Mouse (Mus musculus) bone marrow, adult 2 months (tissue): ENCODE measurements around the gene Carmil1. TPM values are rescaled to one million over a fixed set of nuclear protein-coding genes. Genes with fewer than 3 reads are reported as not detected.
"Not testable (repeated sequence)": the region's sequence is repeated elsewhere in the genome, so short reads cannot be mapped to it uniquely, and the experiment has no call there.

ENCODE experiments used
- H3K27ac ChIP-seq: fragments of 200-500 bp; 2 replicates; pipeline ENCODE4 v1.5.1; 2012; ENCODE audit warnings: low read depth, mild to moderate bottlenecking, control low read depth, inconsistent platforms, low read length; ENCODE audit not compliant: control insufficient read depth, poor library complexity, insufficient read depth
- H3K4me1 ChIP-seq: fragments of 200-500 bp; 2 replicates; pipeline ENCODE4 v1.6.1; 2011; ENCODE audit warnings: low read length; ENCODE audit not compliant: control insufficient read depth, insufficient read depth
- H3K4me3 ChIP-seq: fragments of 200-500 bp; replicated peaks from 2 replicates; pipeline ENCODE3; 2011; ENCODE audit warnings: mild to moderate bottlenecking, low read depth, low read length, control low read depth; ENCODE audit not compliant: control insufficient read depth
- CTCF ChIP-seq: fragments of 200-500 bp; IDR thresholded peaks from 2 replicates; pipeline ENCODE4 v1.5.1; 2011; ENCODE audit warnings: low read length, control low read depth; ENCODE audit not compliant: control insufficient read depth, insufficient read depth
- POLR2A ChIP-seq: fragments of 200-500 bp; IDR thresholded peaks from 2 replicates; pipeline ENCODE4 v1.6.1; 2011; ENCODE audit warnings: low read depth, mild to moderate bottlenecking, control low read depth, low read length, borderline replicate concordance; ENCODE audit not compliant: control insufficient read depth
- WGBS: fragments of 180-500 bp; shearing (Covaris S2); methylation state at CpG from one replicate; pipeline ENCODE4 v1.1.7; 2018; 5-methylcytosine and 5-hydroxymethylcytosine counted together
- polyA plus RNA-seq: library from polyadenylated mRNA; stranded (reverse); fragments of >200 nt; gene quantifications from 2 replicates; pipeline ENCODE4 v1.2.4, GENCODE M21; 2011; ENCODE audit warnings: low replicate concordance; ENCODE audit not compliant: missing spikeins, insufficient read depth, insufficient read length

Gene Carmil1
- polyA plus RNA-seq, 1 experiment = 9.8 TPM

DNA sequence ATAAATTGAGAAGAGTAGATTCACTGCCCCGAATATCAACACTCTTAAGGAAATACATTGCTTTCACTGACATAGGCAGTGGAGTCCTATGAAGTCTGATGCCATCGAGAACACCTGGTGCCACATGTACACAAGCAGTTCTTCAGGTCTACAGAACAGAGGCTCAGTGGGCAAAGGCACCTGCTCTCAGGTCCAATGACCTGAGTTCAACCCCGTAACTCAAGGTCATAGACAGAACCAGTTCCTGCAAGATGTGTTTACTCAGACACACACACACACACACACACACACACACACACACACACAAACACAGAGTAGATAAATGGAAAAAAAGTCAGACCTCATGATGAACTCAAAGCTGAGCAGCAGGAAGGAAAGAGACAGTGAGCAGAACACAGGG is 173.5 kb downstream of the Carmil1 start:
- Histone ChIP-seq H3K27ac (no peak overlapping the region), H3K4me1 (no peaks in the 10 kb centered on the region; the same call in 1 of the 2 replicates), H3K4me3 (no peak overlapping the region)
- TF ChIP-seq CTCF = no peak
- TF ChIP-seq POLR2A = no peak
- WGBS = 76% methylated on average over 3 of the region's 3 CpGs

DNA sequence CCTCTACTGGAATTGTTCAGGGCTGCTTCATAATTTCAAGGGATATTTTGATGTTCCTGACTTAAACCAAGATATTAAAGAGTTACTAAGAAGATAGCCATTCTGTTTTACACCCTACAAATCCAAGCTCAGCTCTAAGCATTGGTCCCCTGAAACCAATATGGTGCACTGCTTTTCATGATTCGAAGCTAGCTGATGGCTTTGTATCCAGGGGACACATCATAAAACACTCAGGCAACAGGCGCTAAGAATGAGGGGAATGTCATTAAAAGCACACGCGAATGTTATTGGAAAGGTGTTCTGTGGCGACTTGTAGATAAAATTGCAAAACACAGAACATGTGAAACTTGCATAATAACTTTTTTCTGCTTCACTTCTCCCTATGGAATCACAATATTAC is 174.8 kb downstream of the Carmil1 start:
- H3K4me3 ChIP-seq = no peak overlapping the region
- no peak for TF ChIP-seq CTCF
- no peak for TF ChIP-seq POLR2A
- no peak overlapping the region for H3K27ac ChIP-seq
- 73% methylated on average over 5 of the region's 5 CpGs for WGBS
- H3K4me1 ChIP-seq = no peaks in the 10 kb centered on the region; the same call in 1 of the 2 replicates

DNA sequence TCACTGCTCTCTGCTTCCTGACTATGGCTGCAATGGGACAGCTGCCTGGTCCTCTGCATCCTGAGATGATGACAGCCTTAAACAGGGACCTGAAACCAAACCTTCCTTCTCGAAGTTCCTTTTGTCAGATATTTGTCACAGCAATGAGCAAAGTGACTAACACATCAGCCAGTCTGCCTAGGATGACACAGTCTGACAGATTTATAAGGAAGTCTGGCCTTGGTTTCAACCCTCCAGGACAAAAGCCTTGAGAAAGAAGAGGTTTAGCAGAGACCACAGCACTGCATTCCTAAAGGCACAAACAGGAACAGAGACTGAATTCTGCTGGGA is 175.3 kb downstream of the Carmil1 start:
- WGBS = 22% methylated on average over 1 of the region's 1 CpGs
- no peak for TF ChIP-seq POLR2A
- TF ChIP-seq CTCF = no peak
- Histone ChIP-seq H3K4me1 (no peaks in the 10 kb centered on the region; the same call in 1 of the 2 replicates), H3K27ac (no peak overlapping the region), H3K4me3 (no peak overlapping the region)

DNA sequence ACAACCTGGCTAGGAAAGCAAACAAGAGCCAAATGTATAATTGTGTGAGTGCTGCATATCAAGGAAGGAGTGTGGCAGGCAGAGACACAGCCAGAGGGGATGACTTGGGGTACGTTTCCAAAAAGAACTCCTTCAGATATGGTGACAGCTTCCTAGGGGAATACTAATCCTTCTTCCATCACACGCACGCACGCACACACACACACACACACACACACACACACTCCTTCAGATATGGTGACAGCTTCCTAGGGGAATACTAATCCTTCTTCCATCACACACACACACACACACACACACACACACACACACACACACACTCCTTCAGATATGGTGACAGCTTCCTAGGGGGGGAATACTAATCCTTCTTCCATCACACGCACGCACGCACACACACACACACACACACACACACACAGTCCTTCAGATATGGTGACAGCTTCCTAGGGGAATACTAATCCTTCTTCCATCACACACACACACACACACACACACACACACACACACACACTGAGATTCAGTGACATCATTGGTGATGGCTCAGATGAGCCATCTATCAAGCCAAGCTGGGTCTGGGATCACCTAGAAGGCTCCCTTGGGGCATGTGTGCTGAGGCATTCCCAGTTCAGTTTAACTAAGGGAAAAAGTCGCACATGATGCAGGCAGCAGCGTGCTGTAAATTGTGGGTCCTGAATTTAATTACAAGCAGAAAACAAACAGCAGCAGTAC is 175.8 kb downstream of the Carmil1 start:
- not testable (repeated sequence) for H3K4me3 ChIP-seq, H3K27ac ChIP-seq, H3K4me1 ChIP-seq
- WGBS = 73% methylated on average over 9 of the region's 9 CpGs

DNA sequence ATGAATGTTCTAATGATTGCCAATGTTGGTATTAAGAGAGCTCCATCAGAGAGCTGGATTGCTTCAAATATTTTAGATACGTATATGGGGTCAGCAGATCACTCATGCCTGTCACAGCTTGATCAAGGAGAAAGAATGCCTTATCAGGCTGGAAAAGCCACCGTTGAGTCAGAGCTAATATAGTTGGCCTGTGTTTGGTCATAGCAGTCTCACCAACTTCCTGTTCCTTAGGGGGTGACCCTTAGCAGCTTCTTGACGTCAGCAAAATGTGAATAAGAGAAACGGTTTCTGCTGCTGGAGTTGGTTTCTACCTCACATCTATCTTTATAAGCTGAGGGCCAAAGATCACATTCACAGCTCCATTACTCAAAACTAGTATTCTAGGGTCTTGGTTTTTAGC is 176.6 kb downstream of the Carmil1 start:
- Histone ChIP-seq H3K27ac (no peak overlapping the region), H3K4me3 (no peak overlapping the region), H3K4me1 (no peaks in the 10 kb centered on the region; the same call in 1 of the 2 replicates)
- no peak for TF ChIP-seq POLR2A
- WGBS = 15% methylated on average over 4 of the region's 4 CpGs

DNA sequence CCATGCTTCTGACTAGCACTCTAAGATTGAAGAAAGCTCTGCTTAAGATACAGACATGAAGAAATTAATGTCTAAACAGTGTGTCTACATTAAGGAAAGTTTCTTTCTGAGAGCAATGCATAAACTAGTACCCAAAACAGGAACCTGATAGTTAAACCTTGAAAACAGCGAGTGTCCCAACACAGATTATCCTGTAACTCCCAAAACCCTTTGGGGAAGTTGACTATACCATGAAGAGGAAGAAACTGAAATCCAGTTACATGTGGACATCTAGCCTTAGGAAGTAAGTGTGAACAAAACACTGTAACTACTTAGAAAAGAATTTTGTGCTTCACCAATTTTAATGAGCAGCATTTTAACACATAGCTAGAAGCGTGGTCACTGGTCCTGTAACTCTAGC is 177.4 kb downstream of the Carmil1 start:
- no peak overlapping the region for H3K27ac ChIP-seq
- H3K4me3 ChIP-seq = no peak overlapping the region
- TF ChIP-seq POLR2A = no peak
- no peak for TF ChIP-seq CTCF
- WGBS = 60% methylated on average over 2 of the region's 2 CpGs
- no peaks in the 10 kb centered on the region; the same call in 1 of the 2 replicates for H3K4me1 ChIP-seq

DNA sequence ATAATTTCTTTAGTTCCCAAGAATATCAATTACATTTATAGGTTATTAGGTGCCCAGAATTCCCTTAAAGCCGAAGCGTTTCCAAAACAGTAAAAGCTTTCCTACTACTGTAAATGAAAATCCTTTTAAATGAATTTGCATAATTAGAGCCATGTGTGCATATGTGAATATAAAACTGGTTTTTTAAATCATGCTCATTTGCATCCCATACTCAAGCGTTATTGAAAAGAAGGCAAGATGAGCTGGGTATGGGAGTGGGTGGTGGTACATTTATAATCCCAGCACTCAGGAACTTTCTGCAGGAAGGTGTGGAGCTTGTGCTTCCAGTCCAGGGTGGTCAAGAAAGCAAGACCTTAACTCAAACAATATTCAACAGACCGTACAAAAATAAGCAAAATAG is 178.3 kb downstream of the Carmil1 start:
- 84% methylated on average over 4 of the region's 4 CpGs for WGBS
- Histone ChIP-seq H3K4me3 (no peak overlapping the region), H3K4me1 (no peaks in the 10 kb centered on the region; the same call in 1 of the 2 replicates), H3K27ac (no peak overlapping the region)
- TF ChIP-seq CTCF (no peak), POLR2A (no peak)

DNA sequence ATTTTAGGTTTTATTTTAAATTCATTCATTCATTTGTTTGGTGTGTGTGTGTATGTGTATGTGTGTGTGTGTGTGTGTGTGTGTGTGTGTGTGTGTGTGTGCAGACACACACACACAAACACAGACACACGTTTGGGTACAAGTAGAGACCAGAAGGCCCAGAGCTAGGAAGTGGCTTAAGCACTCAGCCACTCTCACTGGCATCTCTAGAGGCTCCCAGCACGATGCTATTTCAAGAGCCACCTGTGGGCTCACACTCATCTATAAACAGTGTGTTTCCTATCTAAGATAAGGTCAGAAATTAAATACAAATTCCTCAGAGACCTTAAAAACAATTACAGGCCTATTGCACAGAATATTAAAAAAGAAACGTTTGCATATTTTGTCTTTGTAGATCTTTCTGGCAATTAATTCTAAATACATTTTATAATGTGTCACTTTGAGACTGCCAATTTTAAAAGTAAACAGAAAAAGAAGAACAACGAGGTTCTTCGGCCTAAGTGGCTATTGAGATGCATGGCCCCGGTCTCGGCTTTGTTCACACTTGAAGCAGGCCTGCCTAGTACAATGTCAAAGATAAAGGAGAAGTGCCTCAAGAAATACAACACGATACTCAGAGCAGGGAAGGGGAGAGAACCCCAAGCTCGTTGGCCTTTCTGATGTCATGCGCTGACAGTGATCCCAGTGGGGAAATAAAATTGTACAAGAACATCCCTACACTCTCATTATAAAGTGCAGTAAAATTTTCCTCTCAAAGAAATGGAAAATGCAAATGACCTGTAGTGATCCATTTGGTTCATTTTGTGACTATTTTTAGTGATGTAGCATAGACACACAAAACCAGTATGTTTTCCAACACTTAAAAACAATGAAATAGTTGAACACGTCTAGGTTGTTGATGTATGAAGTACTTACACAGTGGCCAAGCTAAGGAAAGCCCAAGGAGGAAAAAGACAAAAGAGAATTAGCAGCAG is 179.2 kb downstream of the Carmil1 start:
- Histone ChIP-seq H3K4me3 (no peak overlapping the region), H3K4me1 (no peaks in the 10 kb centered on the region; the same call in 1 of the 2 replicates), H3K27ac (no peak overlapping the region)
- TF ChIP-seq POLR2A (no peak), CTCF (no peak)
- WGBS = 67% methylated on average over 11 of the region's 11 CpGs
